ENCODE assay signal across 16 mouse cellular contexts in genomic region chr13:46288372-46288771, GRCm38 (mm10). TPM values are rescaled to one million over a fixed set of nuclear protein-coding genes. Genes with fewer than 3 reads are reported as not detected.
"Had no signal": no experiment of that assay in that cellular context is flagged by ENCODE, and none has a peak within 500 bp of the region (broad histone marks: within the 10 kb centered on the region; RNA-seq: fewer than 3 reads in every experiment).

No protein-coding gene starts in this region.

- DNase-seq: liver; liver, embryonic 13.5 days; liver, postnatal 0 days; right cerebral cortex, postnatal 14 days; thymus, postnatal 36 days had no signal

- H3K27me3 ChIP-seq: liver, embryonic 13.5 days; lung, embryonic 15.5 days; midbrain, embryonic 12.5 days; stomach, embryonic 15.5 days had no signal

- H3K27ac ChIP-seq: left cerebral cortex, adult 2 months; liver, embryonic 13.5 days; lung, embryonic 15.5 days; midbrain, embryonic 12.5 days; stomach, embryonic 15.5 days had no signal

- H3K9me3 ChIP-seq: liver, embryonic 13.5 days; lung, embryonic 15.5 days; midbrain, embryonic 12.5 days; stomach, embryonic 15.5 days had no signal

- H3K4me2 ChIP-seq: liver, embryonic 13.5 days; lung, embryonic 15.5 days; midbrain, embryonic 12.5 days; stomach, embryonic 15.5 days had no signal

- ATAC-seq: inflammation-experienced regulatory T-cells, adult 6 months; liver, postnatal 0 days; midbrain, embryonic 16.5 days had no signal

- H3K36me3 ChIP-seq: liver, embryonic 13.5 days; lung, embryonic 15.5 days; midbrain, embryonic 12.5 days; stomach, embryonic 15.5 days had no signal

- H3K4me1 ChIP-seq: liver, embryonic 13.5 days; lung, embryonic 15.5 days; midbrain, embryonic 12.5 days; stomach, embryonic 15.5 days had no signal

- H3K9ac ChIP-seq: liver, embryonic 13.5 days; liver, postnatal 0 days; lung, embryonic 15.5 days; midbrain, embryonic 12.5 days; stomach, embryonic 15.5 days had no signal

- H3K4me3 ChIP-seq: left cerebral cortex, adult 2 months; liver, embryonic 13.5 days; lung, embryonic 15.5 days; midbrain, embryonic 12.5 days; stomach, embryonic 15.5 days had no signal

RNA-seq across cellular contexts. Expression of gene Stmnd1, which starts 14.9 kb away (rescaled TPM):
- total RNA-seq: left cerebral cortex, adult 2 months; left cerebral cortex, postnatal 14 days; megakaryocyte-erythroid progenitor cell, adult 5-6 weeks had no signal
- polyA plus RNA-seq: inflammation-experienced regulatory T-cells, adult 6 months; limb, embryonic 11.5 days; liver, embryonic 13.5 days; liver, postnatal 0 days; midbrain, embryonic 12.5 days; midbrain, embryonic 16.5 days; neural tube, embryonic 14.5 days; spleen, adult 2 months had no signal
